Mouse (Mus musculus): ENCODE measurements at regions not wholly inside any gene's neighbourhood (a gene's known extent, or its start where the extent isn't known, plus 50 kb on each side); places are given as distances from the start of the nearest gene placed in this dataset.
A peak's percentile ranks its signal among the peaks of the same experiment; 100 is the strongest.

GRCm38 (mm10) chr1:194878440-194878839 lies 60.2 kb upstream of the Cd34 start:
- H3K36me3 ChIP-seq = no peaks in the 10 kb centered on the region
- no peak for ATAC-seq (replicated peaks; ENCODE audit: low FRiP score)
- no peaks in the 10 kb centered on the region for H3K27me3 ChIP-seq
- no peak overlapping the region for H3K4me2 ChIP-seq
- H3K27ac ChIP-seq = no peak overlapping the region
- H3K4me1 ChIP-seq = peaks cover 7% of the 10 kb centered on the region; the same call in 1 of the 2 replicates
- no peak overlapping the region for H3K9ac ChIP-seq
- H3K9me3 ChIP-seq (replicated peaks) = no peaks in the 10 kb centered on the region
- WGBS = 71% methylated on average over 2 of the region's 2 CpGs
- no peak overlapping the region for H3K4me3 ChIP-seq (replicated peaks)

- ATAC-seq (replicated peaks; ENCODE audit: low FRiP score) = peak; percentile 96
- no peaks in the 10 kb centered on the region for H3K36me3 ChIP-seq
- H3K9me3 ChIP-seq (replicated peaks) = no peaks in the 10 kb centered on the region
- peaks cover 7% of the 10 kb centered on the region; the same call in 1 of the 2 replicates for H3K4me1 ChIP-seq
- no peak overlapping the region; the same call in 1 of the 2 replicates for H3K4me3 ChIP-seq (replicated peaks)
- H3K27me3 ChIP-seq = no peaks in the 10 kb centered on the region
- 18% methylated on average over 22 of the region's 22 CpGs for WGBS
- peak overlapping the region; percentile 46 for H3K4me2 ChIP-seq
- 0 out of 2 replicates have a peak overlapping the region, but pooled peaks have one; percentile 29 for H3K9ac ChIP-seq
- H3K27ac ChIP-seq = no peak overlapping the region
Measured at GRCm38 (mm10) chr1:194879324-194880233, 59.0 kb upstream of the Cd34 start.

- H3K4me2 ChIP-seq = no peak overlapping the region
- no peak overlapping the region for H3K9ac ChIP-seq
- peaks cover 7% of the 10 kb centered on the region; the same call in 1 of the 2 replicates for H3K4me1 ChIP-seq
- H3K27me3 ChIP-seq = no peaks in the 10 kb centered on the region
- no peak overlapping the region for H3K27ac ChIP-seq
- H3K36me3 ChIP-seq = no peaks in the 10 kb centered on the region
- H3K9me3 ChIP-seq (replicated peaks) = no peaks in the 10 kb centered on the region
- H3K4me3 ChIP-seq (replicated peaks) = no peak overlapping the region
- ATAC-seq (replicated peaks; ENCODE audit: low FRiP score) = no peak
Measured at GRCm38 (mm10) chr1:194881556-194882223, 56.9 kb upstream of the Cd34 start.

- no peak overlapping the region for H3K27ac ChIP-seq
- H3K27me3 ChIP-seq = no peaks in the 10 kb centered on the region
- H3K9me3 ChIP-seq (replicated peaks) = no peaks in the 10 kb centered on the region
- no peak overlapping the region for H3K4me2 ChIP-seq
- H3K4me3 ChIP-seq (replicated peaks) = no peak overlapping the region
- no peak for ATAC-seq (replicated peaks; ENCODE audit: low FRiP score)
- 57% methylated on average over 5 of the region's 5 CpGs for WGBS
- H3K9ac ChIP-seq = no peak overlapping the region
- H3K36me3 ChIP-seq = no peaks in the 10 kb centered on the region
- H3K4me1 ChIP-seq = no peaks in the 10 kb centered on the region
Measured at GRCm38 (mm10) chr1:194885071-194885686, 53.4 kb upstream of the Cd34 start.

- ATAC-seq (replicated peaks; ENCODE audit: low FRiP score) = no peak
- Histone ChIP-seq H3K4me1 (no peaks in the 10 kb centered on the region), H3K4me2 (no peak overlapping the region), H3K9ac (no peak overlapping the region), H3K36me3 (no peaks in the 10 kb centered on the region), H3K27me3 (no peaks in the 10 kb centered on the region), H3K27ac (no peak overlapping the region), H3K9me3 (replicated peaks) (no peaks in the 10 kb centered on the region), H3K4me3 (replicated peaks) (no peak overlapping the region)
- WGBS = 93% methylated on average over 5 of the region's 5 CpGs
Measured at GRCm38 (mm10) chr1:194885687-194886077, 52.9 kb upstream of the Cd34 start.

All from kidney, embryonic 15.5 days (tissue).